Mouse (Mus musculus): ENCODE results near the gene Cavin2.

Cavin2 gene

DNA sequence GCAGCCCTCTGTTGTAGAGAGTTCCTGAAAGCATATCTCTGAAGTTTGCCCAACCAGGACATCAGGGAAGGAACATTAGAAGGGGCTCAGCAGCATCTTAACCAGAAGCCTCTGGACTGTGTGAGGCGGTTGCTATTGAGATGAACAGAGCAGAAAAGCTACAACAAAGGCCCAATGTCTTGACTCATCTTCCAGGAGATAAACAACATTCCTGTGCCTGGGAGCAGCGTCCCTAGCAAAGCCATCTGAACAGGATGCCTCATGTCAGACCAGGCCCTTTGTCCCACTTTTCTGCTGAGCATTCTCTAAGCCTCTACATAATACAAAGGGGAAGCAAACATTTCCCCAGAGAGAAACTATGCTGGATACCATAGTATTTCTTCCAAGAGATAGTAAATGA is 26.6 kb downstream of the Cavin2 start:
- DNase-seq = no peak

DNA sequence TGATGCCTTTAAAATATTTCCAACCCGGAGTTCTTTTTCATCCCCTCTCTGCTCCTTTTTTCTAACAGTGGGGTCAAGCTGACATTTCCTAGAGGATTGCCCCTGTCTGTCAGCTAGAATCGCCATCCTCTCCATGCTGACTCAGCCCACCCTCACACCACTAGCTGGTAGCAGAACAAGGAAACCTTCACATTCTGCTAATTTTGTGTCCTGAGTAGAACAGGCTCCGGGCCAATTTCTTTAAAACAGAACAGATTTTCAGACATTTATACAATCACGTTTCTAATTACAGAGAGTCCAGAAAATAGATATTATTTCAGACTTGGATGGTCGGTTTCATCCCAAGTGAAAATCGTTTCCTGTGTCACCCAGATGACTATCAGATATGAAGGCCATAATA is 34.6 kb downstream of the Cavin2 start:
- no peak for DNase-seq

DNA sequence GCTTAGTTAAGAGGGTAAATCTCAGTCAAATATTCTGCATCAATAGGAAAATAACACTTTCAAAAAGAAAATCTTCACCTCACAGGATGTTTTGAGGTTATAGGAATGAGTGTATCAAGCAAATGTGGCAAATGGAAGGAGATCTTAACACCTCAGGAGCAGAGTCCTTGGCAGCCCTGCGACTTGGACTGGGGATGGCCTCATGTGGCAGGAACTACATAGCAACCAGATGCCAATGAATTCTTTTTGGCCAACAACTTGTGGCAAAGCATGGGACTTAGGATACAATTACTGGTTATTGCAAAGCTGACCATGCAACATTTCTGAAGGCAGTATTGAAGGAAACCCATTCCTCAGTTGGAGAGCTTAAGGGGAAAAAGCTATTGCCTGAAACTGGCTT is 39.6 kb downstream of the Cavin2 start:
- DNase-seq = no peak

DNA sequence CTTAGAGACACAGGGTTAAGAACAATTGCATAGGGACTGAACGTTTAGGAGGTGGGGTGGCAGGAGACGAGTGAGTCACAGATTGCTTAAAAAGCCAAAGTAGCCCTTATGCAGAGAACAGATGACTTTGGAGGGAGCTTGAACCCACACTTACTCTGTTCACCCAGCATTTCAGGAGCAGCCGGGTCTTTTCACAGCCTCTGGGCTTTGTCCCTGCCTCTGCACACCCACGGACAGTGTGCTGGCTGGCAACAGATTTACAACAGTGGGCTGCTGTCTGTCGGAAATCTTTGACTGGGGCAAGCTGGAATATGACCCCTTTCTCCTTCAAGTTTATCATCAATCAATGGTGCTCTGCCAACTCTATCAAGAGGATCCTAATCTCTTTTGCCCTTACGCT is 44.1 kb downstream of the Cavin2 start:
- peak; percentile 17 to 31 for DNase-seq

DNA sequence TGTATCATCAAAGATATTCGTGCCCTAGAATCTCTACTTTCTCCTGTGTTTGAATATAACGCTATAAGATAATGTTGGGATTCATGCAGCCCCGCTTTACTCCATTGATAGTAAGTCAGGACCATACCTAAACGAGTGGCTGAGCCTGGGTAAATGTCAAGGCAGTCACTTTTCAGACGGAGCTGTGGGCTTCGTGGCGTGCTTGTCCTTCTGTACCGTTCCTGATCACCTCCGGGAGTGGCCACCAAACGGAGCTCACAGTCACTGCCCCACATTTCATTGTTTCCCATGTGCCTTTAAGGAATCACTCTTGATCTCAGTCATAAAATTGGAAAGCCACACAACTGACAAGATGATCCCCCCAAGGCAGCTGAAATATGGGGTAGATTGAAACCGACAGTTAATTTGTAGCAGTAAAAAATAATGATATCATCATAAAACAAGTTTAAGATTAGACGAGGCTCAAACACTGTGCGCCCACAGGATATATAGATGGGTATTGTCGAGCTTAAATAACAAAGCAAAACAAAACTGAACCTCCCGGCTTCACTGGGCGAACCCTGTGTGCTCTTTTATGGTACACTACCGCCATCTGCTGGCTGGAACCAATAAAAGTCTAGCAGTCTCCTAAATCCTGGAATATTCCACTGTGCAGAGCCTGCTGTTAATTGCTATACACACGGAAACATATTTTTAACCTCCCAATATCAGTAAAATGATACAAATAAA is 44.8 kb downstream of the Cavin2 start:
- peak; percentile 90 for DNase-seq

DNA sequence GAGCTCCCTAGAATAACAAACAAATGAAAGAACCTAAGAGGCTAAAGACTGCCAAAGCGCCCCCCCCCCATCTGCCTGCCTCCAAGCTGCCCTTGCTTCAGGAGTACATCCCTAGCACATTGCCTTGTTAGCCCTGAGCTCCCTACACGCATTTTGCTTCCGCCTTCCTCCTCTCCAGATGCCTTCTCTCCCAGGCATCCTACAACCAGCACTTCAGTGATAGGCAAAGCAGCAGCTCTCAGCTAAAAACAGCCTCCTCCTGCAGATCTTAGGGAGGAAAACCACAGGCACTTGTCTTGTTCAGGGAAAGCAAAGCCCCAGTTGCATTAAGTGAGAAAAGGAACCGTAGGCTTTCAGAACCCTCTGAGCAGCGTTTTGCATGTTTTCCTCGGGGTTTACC is 45.4 kb downstream of the Cavin2 start:
- DNase-seq = peak; percentile 39 to 49

DNA sequence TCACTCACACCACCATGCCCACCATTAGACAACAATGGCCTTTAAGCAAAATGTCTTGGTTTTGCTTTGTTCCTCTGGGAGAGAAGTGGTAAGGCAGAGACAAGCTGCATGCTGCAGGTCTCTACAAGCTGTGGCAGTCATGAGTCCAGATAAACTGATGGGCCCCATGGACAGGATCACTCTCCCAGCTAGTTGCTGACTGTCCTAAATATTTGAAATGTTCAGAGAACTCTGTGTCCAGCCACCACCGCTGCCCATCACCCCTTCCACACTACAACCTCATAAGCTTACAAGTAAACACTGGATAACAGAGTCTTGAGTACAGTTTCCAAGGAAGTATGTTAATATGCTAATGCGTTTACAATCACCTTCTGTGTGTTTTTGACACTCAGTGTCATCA is 46.2 kb downstream of the Cavin2 start:
- no peak for DNase-seq

DNA sequence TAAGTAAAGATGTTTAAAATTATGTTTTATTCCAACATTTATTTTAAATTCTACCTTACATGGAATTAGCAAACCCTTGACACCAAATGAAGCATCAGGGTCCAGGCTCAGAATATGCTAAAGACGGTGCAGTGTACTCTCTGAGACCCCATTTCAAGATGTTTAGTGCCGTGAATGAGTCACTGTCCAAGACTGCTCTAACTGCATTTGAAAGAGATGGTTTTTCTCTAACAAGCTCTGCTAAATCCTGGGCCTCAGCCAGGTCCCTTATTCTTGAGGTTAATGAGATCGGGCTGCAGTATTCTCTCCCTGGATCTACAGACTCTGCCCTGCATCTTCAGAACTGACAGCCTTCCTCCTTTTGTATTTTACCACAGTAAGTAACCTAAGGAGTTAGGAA is 55.2 kb downstream of the Cavin2 start:
- DNase-seq = no peak

DNA sequence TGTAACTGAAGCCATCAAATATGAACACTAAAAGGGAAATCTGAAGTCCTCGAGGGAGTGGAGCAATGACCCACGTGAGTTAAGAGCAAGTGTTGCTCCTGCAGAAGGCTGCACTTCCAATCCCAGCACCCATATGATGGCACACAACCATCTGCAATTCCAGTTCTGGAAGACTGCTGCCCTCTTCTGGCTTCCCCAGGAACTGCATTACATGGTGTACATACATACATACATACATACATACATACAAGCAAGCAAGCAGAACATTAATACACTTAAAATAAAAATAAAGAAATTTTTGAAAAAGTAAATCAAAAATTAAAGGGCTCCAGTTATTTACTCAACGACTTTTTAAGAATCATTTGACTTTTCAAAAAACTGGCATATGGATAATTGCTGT is 58.7 kb downstream of the Cavin2 start:
- peak in 1 of 2 experiments; percentile 15 for DNase-seq

DNA sequence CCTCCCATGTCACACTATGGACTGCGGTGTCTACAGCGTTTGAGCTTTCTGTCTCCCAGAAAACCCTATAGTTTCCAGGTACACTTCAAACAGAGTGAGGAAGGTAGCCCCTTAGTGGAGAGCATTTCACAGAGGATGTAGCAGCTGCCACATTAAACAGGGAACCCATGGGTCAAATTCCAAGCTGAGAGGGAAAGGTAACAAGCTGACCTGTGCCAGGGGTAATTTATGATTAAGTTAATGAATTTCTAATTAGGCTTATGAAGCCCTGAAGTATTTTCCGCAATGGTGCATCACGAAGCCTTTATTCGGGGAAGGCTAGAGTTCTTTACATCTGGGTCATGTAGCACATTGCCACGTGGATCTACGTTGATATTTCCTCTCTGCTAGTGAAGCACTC is 59.7 kb downstream of the Cavin2 start:
- DNase-seq = no peak

DNA sequence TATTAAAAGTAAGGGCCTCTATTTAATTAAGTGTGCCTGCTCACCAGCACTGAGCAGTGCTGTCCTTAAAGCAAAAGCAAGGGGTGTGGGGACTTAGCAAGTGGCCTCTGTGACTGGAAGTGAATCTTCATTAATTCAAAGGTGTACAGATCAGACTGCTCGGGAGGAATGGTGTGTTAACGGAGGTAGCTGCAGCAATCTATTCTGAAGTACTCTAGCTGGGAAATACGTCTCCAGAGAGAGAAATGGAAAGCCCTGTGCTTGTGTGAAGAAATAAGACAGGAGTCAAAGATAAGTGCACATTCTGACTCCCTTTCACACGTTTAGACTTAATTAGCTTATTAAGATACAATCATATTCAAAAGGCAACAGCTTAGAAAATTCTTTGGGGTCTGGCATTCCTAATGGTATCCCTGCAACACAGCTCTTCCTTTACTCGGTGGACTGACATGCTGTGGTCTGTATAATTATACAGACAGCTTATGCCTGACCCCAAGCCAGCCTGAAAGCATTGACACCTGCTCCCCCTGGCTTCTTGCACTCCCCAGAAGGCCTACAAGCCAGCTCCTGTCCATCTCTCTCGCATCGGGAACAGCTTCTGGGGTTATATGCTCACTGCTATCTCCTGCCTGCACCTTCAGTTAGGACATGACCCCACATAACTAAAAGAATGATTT is 60.5 kb downstream of the Cavin2 start:
- no peak for DNase-seq

All from kidney, postnatal 4 days (tissue).